18 mouse cellular contexts compared by ENCODE assay signal in the genomic region with DNA sequence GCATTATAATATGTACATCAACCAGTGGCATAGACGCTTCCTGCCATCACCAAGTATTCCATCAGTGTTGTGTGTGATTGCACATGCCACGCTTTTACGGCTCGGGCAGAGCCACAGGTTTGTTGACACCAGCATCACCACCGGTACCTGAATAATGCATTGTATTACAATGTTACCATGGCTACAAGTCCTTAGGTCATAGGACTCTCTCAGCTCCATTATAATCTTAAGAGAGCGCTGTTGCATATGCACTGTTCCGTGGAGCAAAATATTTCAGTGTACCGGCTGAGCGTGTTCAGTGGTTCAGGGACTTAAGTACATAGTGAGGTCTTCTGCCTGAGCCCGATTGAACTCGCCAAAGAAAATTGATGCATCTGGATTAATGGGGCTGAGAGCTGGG.
DNase-seq lines count a peak whose midpoint lies in the region; ATAC-seq and TF ChIP-seq lines count a peak whose summit lies in the region.
"Had no signal": no experiment of that assay in that cellular context is flagged by ENCODE, and none has a peak within 500 bp of the region (broad histone marks: within the 10 kb centered on the region; RNA-seq: fewer than 3 reads in every experiment).

No protein-coding gene starts in this region.

- TF ChIP-seq POLR2A in brain, embryonic 14.5 days (IDR thresholded peaks at IDR 0.05; ENCODE audit: borderline replicate concordance, extremely low read depth, insufficient read depth, insufficient read length, poor library complexity, severe bottlenecking): no peak

- no peaks in the 10 kb centered on the region for H3K9me3 ChIP-seq in midbrain, embryonic 14.5 days (ENCODE audit: control insufficient read depth, low read length)
- no peaks in the 10 kb centered on the region for H3K9me3 ChIP-seq in midbrain, postnatal 0 days (ENCODE audit: low read length)
- no peaks in the 10 kb centered on the region for H3K9me3 ChIP-seq in midbrain, embryonic 16.5 days (replicated peaks; ENCODE audit: control insufficient read depth, low read length, poor library complexity, severe bottlenecking)
- H3K9me3 ChIP-seq in forebrain, embryonic 14.5 days (replicated peaks; ENCODE audit: control insufficient read depth, low read length): no peaks in the 10 kb centered on the region
- H3K9me3 ChIP-seq: embryonic facial prominence, embryonic 10.5 days; embryonic facial prominence, embryonic 12.5 days; forebrain, embryonic 12.5 days; forebrain, embryonic 15.5 days had no signal

- WGBS in midbrain, embryonic 14.5 days: 67% methylated on average over 11 of the region's 11 CpGs
- 60% methylated on average over 11 of the region's 11 CpGs for WGBS in midbrain, postnatal 0 days
- WGBS in midbrain, embryonic 16.5 days: 63% methylated on average over 11 of the region's 11 CpGs
- 90% methylated on average over 11 of the region's 11 CpGs for WGBS in forebrain, embryonic 14.5 days

- DNase-seq in midbrain, embryonic 14.5 days: peak; percentile 38
- DNase-seq in midbrain, postnatal 0 days (ENCODE audit: low spot score): no peak
- peak; percentile 43 for DNase-seq in brain, embryonic 14.5 days (ENCODE audit: low read depth)
- no peak for DNase-seq in forebrain, embryonic 14.5 days (ENCODE audit: low spot score)
- DNase-seq: adrenal gland, adult 2 months; adrenal gland, postnatal 10 days; adrenal gland, postnatal 25 days; cerebellum, adult 11-12 months; cerebellum, adult 2 months; cerebellum, adult 9-10 months; cerebellum, postnatal 10 days; cerebellum, postnatal 25 days; forebrain, postnatal 0 days had no signal

- H3K4me1 ChIP-seq in midbrain, embryonic 14.5 days (ENCODE audit: control insufficient read depth, insufficient read depth, low read length): peaks cover 19% of the 10 kb centered on the region
- H3K4me1 ChIP-seq in midbrain, postnatal 0 days (ENCODE audit: insufficient read depth, low read length): no peaks in the 10 kb centered on the region; the same call in 1 of the 2 replicates
- peaks cover 14% of the 10 kb centered on the region for H3K4me1 ChIP-seq in midbrain, embryonic 16.5 days (ENCODE audit: control insufficient read depth, insufficient read depth, low read length)
- no peaks in the 10 kb centered on the region for H3K4me1 ChIP-seq in forebrain, embryonic 14.5 days (ENCODE audit: control insufficient read depth, insufficient read depth, low read length)

- no peak for ATAC-seq in midbrain, embryonic 14.5 days (ENCODE audit: low FRiP score, low TSS enrichment)
- no peak for ATAC-seq in midbrain, postnatal 0 days (ENCODE audit: low FRiP score)
- ATAC-seq in midbrain, embryonic 16.5 days: peak; percentile 64; the same call in 1 of the 2 replicates
- ATAC-seq in forebrain, embryonic 14.5 days: no peak
- ATAC-seq: forebrain, embryonic 15.5 days; forebrain, postnatal 0 days had no signal

- H3K4me2 ChIP-seq in midbrain, embryonic 14.5 days (ENCODE audit: low read length): no peak overlapping the region
- no peak overlapping the region for H3K4me2 ChIP-seq in midbrain, postnatal 0 days (ENCODE audit: low read depth, low read length, poor library complexity, severe bottlenecking)
- H3K4me2 ChIP-seq in midbrain, embryonic 16.5 days (ENCODE audit: low read length): no peak overlapping the region
- no peak overlapping the region for H3K4me2 ChIP-seq in forebrain, embryonic 14.5 days (ENCODE audit: low read length)
- H3K4me2 ChIP-seq: embryonic facial prominence, embryonic 12.5 days; forebrain, embryonic 12.5 days; forebrain, embryonic 15.5 days had no signal

- H3K4me3 ChIP-seq in midbrain, embryonic 14.5 days (replicated peaks; ENCODE audit: low read depth, low read length): no peak overlapping the region
- no peak overlapping the region for H3K4me3 ChIP-seq in midbrain, postnatal 0 days (ENCODE audit: low read depth, low read length)
- H3K4me3 ChIP-seq in midbrain, embryonic 16.5 days (ENCODE audit: low read depth, low read length): no peak overlapping the region
- H3K4me3 ChIP-seq in forebrain, embryonic 14.5 days (ENCODE audit: low read depth, low read length): no peak overlapping the region
- H3K4me3 ChIP-seq: embryonic facial prominence, embryonic 10.5 days; embryonic facial prominence, embryonic 12.5 days; forebrain, embryonic 12.5 days; forebrain, embryonic 15.5 days had no signal

- H3K27me3 ChIP-seq in midbrain, embryonic 14.5 days (ENCODE audit: control insufficient read depth, insufficient read depth, low read length): no peaks in the 10 kb centered on the region
- H3K27me3 ChIP-seq in midbrain, postnatal 0 days (ENCODE audit: insufficient read depth, low read length): no peaks in the 10 kb centered on the region
- H3K27me3 ChIP-seq in midbrain, embryonic 16.5 days (ENCODE audit: control insufficient read depth, insufficient read depth, low read depth, low read length): no peaks in the 10 kb centered on the region
- no peaks in the 10 kb centered on the region for H3K27me3 ChIP-seq in forebrain, embryonic 14.5 days (replicated peaks; ENCODE audit: control insufficient read depth, insufficient read depth, low read length)
- H3K27me3 ChIP-seq: embryonic facial prominence, embryonic 12.5 days; forebrain, embryonic 12.5 days; forebrain, embryonic 15.5 days had no signal

- H3K27ac ChIP-seq in midbrain, embryonic 14.5 days (replicated peaks; ENCODE audit: low read depth, low read length): no peak overlapping the region
- H3K27ac ChIP-seq in midbrain, postnatal 0 days (ENCODE audit: low read depth, low read length): no peak overlapping the region
- H3K27ac ChIP-seq in midbrain, embryonic 16.5 days (ENCODE audit: low read length): no peak overlapping the region
- no peak overlapping the region for H3K27ac ChIP-seq in forebrain, embryonic 14.5 days (ENCODE audit: low read depth, low read length)
- H3K27ac ChIP-seq: embryonic facial prominence, embryonic 10.5 days; embryonic facial prominence, embryonic 12.5 days; forebrain, embryonic 12.5 days; forebrain, embryonic 15.5 days had no signal

- no peak; the same call in 1 of the 2 replicates for TF ChIP-seq CTCF in midbrain, postnatal 0 days (IDR thresholded peaks at IDR 0.05)
- no peak for TF ChIP-seq CTCF in brain, embryonic 14.5 days (IDR thresholded peaks at IDR 0.05; ENCODE audit: borderline replicate concordance, extremely low read depth, insufficient read depth, insufficient read length)

- H3K36me3 ChIP-seq in midbrain, embryonic 14.5 days (ENCODE audit: control insufficient read depth, insufficient read depth, low read length): no peaks in the 10 kb centered on the region
- H3K36me3 ChIP-seq in midbrain, postnatal 0 days (ENCODE audit: insufficient read depth, low read length): no peaks in the 10 kb centered on the region
- no peaks in the 10 kb centered on the region for H3K36me3 ChIP-seq in midbrain, embryonic 16.5 days (ENCODE audit: control insufficient read depth, insufficient read depth, low read length)
- H3K36me3 ChIP-seq in forebrain, embryonic 14.5 days (ENCODE audit: control insufficient read depth, insufficient read depth, low read length): no peaks in the 10 kb centered on the region
- H3K36me3 ChIP-seq: embryonic facial prominence, embryonic 10.5 days; embryonic facial prominence, embryonic 12.5 days; forebrain, embryonic 12.5 days; forebrain, embryonic 15.5 days had no signal

- H3K9ac ChIP-seq in midbrain, embryonic 14.5 days (replicated peaks; ENCODE audit: low read length): no peak overlapping the region
- no peak overlapping the region for H3K9ac ChIP-seq in midbrain, postnatal 0 days (replicated peaks; ENCODE audit: low read length, poor library complexity, severe bottlenecking)
- H3K9ac ChIP-seq in midbrain, embryonic 16.5 days (ENCODE audit: low read depth, low read length): no peak overlapping the region
- H3K9ac ChIP-seq in forebrain, embryonic 14.5 days (ENCODE audit: low read length): no peak overlapping the region
- H3K9ac ChIP-seq: embryonic facial prominence, embryonic 12.5 days; forebrain, embryonic 12.5 days; forebrain, embryonic 15.5 days; forebrain, postnatal 0 days had no signal

Comparison
In these comparisons a context has a peak if more than half of its experiments do, and no peak if none do; other contexts are left out.
1. DNase-seq: peak in midbrain, embryonic 14.5 days (single experiment) and brain, embryonic 14.5 days (single experiment); none in midbrain, postnatal 0 days (single experiment) and forebrain, embryonic 14.5 days (single experiment).